Mouse (Mus musculus): ENCODE results near the gene Slc6a9. TPM values are rescaled to one million over a fixed set of nuclear protein-coding genes. Genes with fewer than 3 reads are reported as not detected.

The Slc6a9 gene
- polyA plus RNA-seq, 1 experiment, result 92.4 TPM

DNA sequence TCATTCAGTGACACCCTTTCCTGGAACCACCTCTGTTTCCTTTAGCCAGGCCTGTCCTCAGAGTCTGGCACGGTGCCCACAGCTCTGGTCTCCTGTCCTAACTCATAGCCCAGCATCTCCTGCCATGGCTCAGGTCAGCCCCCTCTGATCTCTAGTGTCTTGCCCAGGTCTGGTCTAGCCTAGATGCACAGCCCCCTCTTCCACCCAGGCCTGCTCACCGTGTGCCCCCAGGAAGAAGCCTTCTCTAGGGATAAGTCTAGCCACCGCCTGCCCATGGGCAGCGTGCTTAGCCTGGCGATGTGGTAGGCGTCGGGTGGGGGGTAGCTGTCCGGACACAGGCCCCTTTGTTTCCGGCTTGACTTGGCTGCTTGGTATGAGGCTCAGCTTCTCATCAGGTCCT is 20.8 kb downstream of the Slc6a9 start:
- no peak overlapping the region for H3K27ac ChIP-seq (ENCODE audit: control insufficient read depth, insufficient read depth, low read depth, low read length, poor library complexity)
- WGBS, result 92% methylated on average over 9 of the region's 9 CpGs
- TF ChIP-seq CTCF (IDR thresholded peaks at IDR 0.05; ENCODE audit: control insufficient read depth, insufficient read depth, low read length) (no peak), POLR2A (IDR thresholded peaks at IDR 0.05; ENCODE audit: borderline replicate concordance, control insufficient read depth, low read depth, low read length) (no peak)
- no peak overlapping the region for H3K4me3 ChIP-seq (replicated peaks; ENCODE audit: control insufficient read depth, low read depth, low read length)
- H3K4me1 ChIP-seq (ENCODE audit: control insufficient read depth, insufficient read depth, low read length), result no peaks in the 10 kb centered on the region

DNA sequence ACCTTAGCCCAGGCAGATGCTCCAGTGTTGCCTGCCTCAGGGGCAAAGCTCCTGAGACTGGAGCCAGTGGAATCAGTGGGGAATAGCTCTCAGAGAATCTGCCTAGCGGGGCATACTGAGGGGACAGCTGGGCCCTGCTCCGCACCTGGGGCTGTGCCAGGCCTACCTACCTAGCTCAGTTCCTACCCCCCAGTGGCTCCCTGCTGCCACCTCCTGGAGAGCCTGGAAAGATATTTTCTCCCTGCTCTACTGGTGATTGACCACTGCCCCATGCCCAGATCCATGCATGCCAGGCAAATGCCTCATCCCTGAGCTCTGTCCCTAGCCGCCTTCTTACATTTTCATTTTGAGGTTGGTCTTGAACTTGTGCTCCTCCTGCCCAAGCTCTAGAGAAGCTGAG is 24.5 kb downstream of the Slc6a9 start:
- no peak overlapping the region for H3K27ac ChIP-seq (ENCODE audit: control insufficient read depth, insufficient read depth, low read depth, low read length, poor library complexity)
- TF ChIP-seq POLR2A (IDR thresholded peaks at IDR 0.05; ENCODE audit: borderline replicate concordance, control insufficient read depth, low read depth, low read length) (no peak), CTCF (IDR thresholded peaks at IDR 0.05; ENCODE audit: control insufficient read depth, insufficient read depth, low read length) (peak; percentile 61)
- WGBS, result 75% methylated on average over 3 of the region's 3 CpGs
- H3K4me3 ChIP-seq (replicated peaks; ENCODE audit: control insufficient read depth, low read depth, low read length), result no peak overlapping the region
- no peaks in the 10 kb centered on the region; the same call in 1 of the 2 replicates for H3K4me1 ChIP-seq (ENCODE audit: control insufficient read depth, insufficient read depth, low read length)

GRCm38 (mm10) chr4:117860570-117860969 is 26.3 kb downstream of the Slc6a9 start:
- WGBS, result 87% methylated on average over 9 of the region's 9 CpGs
- no peak for TF ChIP-seq CTCF (IDR thresholded peaks at IDR 0.05; ENCODE audit: control insufficient read depth, insufficient read depth, low read length)
- no peak for TF ChIP-seq POLR2A (IDR thresholded peaks at IDR 0.05; ENCODE audit: borderline replicate concordance, control insufficient read depth, low read depth, low read length)
- H3K4me3 ChIP-seq (replicated peaks; ENCODE audit: control insufficient read depth, low read depth, low read length), result no peak overlapping the region
- H3K27ac ChIP-seq (ENCODE audit: control insufficient read depth, insufficient read depth, low read depth, low read length, poor library complexity), result no peak overlapping the region
- no peaks in the 10 kb centered on the region; the same call in 1 of the 2 replicates for H3K4me1 ChIP-seq (ENCODE audit: control insufficient read depth, insufficient read depth, low read length)

DNA sequence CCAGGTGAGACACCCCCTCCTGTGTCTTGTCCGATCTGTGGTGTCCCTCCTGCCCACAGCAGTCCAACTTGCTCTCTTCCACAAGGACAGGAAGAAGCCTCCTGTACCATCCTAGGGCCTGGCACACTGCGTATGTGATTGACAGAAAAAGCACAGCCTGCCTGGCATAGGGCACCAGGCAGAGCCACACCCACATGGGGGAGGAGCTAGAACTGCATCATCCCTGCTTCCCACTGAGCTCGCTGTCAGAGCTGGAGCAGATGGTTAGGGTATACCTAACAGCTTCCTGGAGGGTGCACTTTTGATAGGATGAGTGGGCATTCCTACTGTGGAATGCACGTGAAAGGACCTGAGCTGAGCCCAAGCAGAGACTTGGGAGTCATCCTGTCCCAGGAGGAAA is 28.5 kb downstream of the Slc6a9 start:
- Histone ChIP-seq H3K27ac (ENCODE audit: control insufficient read depth, insufficient read depth, low read depth, low read length, poor library complexity) (no peak overlapping the region), H3K4me1 (ENCODE audit: control insufficient read depth, insufficient read depth, low read length) (no peaks in the 10 kb centered on the region; the same call in 1 of the 2 replicates), H3K4me3 (replicated peaks; ENCODE audit: control insufficient read depth, low read depth, low read length) (no peak overlapping the region)
- TF ChIP-seq POLR2A (IDR thresholded peaks at IDR 0.05; ENCODE audit: borderline replicate concordance, control insufficient read depth, low read depth, low read length) (no peak), CTCF (IDR thresholded peaks at IDR 0.05; ENCODE audit: control insufficient read depth, insufficient read depth, low read length) (no peak)
- 71% methylated on average over 4 of the region's 4 CpGs for WGBS

DNA sequence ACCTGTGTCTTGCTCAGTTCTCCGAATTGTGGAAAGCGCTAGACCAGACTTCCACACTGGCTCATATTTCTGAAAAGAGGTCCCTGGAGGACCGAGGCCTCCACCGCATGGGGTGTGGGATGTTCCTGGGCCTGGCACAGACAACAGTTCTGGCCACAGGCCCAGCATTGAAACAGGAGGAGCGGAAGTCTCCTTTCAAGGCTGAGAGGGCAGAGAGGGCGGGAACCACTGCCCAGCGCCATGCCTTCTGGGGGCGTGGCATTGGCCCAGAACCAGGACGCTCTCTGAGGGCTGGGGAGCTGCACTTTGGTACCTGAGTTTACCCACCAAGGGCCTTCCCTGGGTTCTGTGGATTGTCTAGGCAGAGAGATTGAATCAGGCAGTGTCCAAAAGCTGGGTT is 31.8 kb downstream of the Slc6a9 start:
- no peak overlapping the region for H3K4me3 ChIP-seq (replicated peaks; ENCODE audit: control insufficient read depth, low read depth, low read length)
- H3K4me1 ChIP-seq (ENCODE audit: control insufficient read depth, insufficient read depth, low read length), result no peaks in the 10 kb centered on the region; the same call in 1 of the 2 replicates
- H3K27ac ChIP-seq (ENCODE audit: control insufficient read depth, insufficient read depth, low read depth, low read length, poor library complexity), result no peak overlapping the region
- WGBS, result 40% methylated on average over 9 of the region's 9 CpGs
- TF ChIP-seq POLR2A (IDR thresholded peaks at IDR 0.05; ENCODE audit: borderline replicate concordance, control insufficient read depth, low read depth, low read length) (no peak), CTCF (IDR thresholded peaks at IDR 0.05; ENCODE audit: control insufficient read depth, insufficient read depth, low read length) (no peak)

GRCm38 (mm10) chr4:117867000-117867399 is 32.7 kb downstream of the Slc6a9 start:
- H3K4me3 ChIP-seq (replicated peaks; ENCODE audit: control insufficient read depth, low read depth, low read length), result no peak overlapping the region
- no peak overlapping the region for H3K27ac ChIP-seq (ENCODE audit: control insufficient read depth, insufficient read depth, low read depth, low read length, poor library complexity)
- no peak for TF ChIP-seq CTCF (IDR thresholded peaks at IDR 0.05; ENCODE audit: control insufficient read depth, insufficient read depth, low read length)
- no peak for TF ChIP-seq POLR2A (IDR thresholded peaks at IDR 0.05; ENCODE audit: borderline replicate concordance, control insufficient read depth, low read depth, low read length)
- H3K4me1 ChIP-seq (ENCODE audit: control insufficient read depth, insufficient read depth, low read length), result no peaks in the 10 kb centered on the region; the same call in 1 of the 2 replicates
- 21% methylated on average over 6 of the region's 6 CpGs for WGBS

DNA sequence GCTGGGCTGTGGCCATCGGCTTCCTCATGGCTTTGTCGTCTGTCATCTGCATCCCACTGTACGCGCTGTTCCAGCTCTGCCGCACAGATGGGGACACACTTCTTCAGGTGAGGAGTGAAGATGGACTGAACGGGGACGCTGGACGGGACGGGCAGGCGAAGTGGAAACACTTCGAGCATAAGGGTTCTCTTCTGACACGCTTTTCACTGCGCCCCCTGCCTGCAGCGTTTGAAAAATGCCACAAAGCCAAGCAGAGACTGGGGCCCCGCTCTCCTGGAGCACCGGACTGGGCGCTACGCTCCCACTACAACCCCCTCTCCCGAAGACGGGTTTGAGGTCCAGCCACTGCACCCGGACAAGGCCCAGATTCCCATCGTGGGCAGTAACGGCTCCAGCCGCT is 33.5 kb downstream of the Slc6a9 start:
- 16% methylated on average over 24 of the region's 24 CpGs for WGBS
- TF ChIP-seq POLR2A (IDR thresholded peaks at IDR 0.05; ENCODE audit: borderline replicate concordance, control insufficient read depth, low read depth, low read length), result no peak
- TF ChIP-seq CTCF (IDR thresholded peaks at IDR 0.05; ENCODE audit: control insufficient read depth, insufficient read depth, low read length), result peak; percentile 66
- H3K27ac ChIP-seq (ENCODE audit: control insufficient read depth, insufficient read depth, low read depth, low read length, poor library complexity), result no peak overlapping the region
- no peaks in the 10 kb centered on the region; the same call in 1 of the 2 replicates for H3K4me1 ChIP-seq (ENCODE audit: control insufficient read depth, insufficient read depth, low read length)
- H3K4me3 ChIP-seq (replicated peaks; ENCODE audit: control insufficient read depth, low read depth, low read length), result no peak overlapping the region

DNA sequence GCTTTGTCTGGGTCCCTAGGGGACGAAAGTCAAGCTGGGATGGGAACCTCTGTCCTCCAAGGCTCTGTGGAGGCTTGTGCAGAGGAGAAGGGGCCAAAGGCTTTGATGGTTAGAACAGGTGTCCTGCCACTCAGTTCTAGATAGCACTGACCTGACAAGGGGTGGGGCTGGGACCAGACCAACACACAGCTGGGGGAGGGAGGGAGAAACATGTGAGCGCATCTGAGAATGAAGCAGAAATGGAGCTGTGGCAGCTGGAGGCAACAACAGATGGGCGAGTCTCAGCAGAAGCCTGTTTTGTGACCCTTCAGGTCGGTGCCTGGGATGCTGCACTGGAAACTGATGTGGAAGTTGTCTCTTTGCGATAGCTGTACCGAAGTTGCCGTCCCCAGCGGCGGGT is 35.0 kb downstream of the Slc6a9 start:
- Histone ChIP-seq H3K4me1 (ENCODE audit: control insufficient read depth, insufficient read depth, low read length) (no peaks in the 10 kb centered on the region; the same call in 1 of the 2 replicates), H3K27ac (ENCODE audit: control insufficient read depth, insufficient read depth, low read depth, low read length, poor library complexity) (no peak overlapping the region), H3K4me3 (replicated peaks; ENCODE audit: control insufficient read depth, low read depth, low read length) (no peak overlapping the region)
- 83% methylated on average over 9 of the region's 9 CpGs for WGBS
- no peak for TF ChIP-seq CTCF (IDR thresholded peaks at IDR 0.05; ENCODE audit: control insufficient read depth, insufficient read depth, low read length)
- TF ChIP-seq POLR2A (IDR thresholded peaks at IDR 0.05; ENCODE audit: borderline replicate concordance, control insufficient read depth, low read depth, low read length), result no peak

- TF ChIP-seq CTCF (IDR thresholded peaks at IDR 0.05; ENCODE audit: control insufficient read depth, insufficient read depth, low read length), result no peak
- TF ChIP-seq POLR2A (IDR thresholded peaks at IDR 0.05; ENCODE audit: borderline replicate concordance, control insufficient read depth, low read depth, low read length), result no peak
- 60% methylated on average over 1 of the region's 1 CpGs for whole genome bisulfite sequencing
- no peaks in the 10 kb centered on the region; the same call in 1 of the 2 replicates for H3K4me1 ChIP-seq (ENCODE audit: control insufficient read depth, insufficient read depth, low read length)
- no peak overlapping the region for H3K27ac ChIP-seq (ENCODE audit: control insufficient read depth, insufficient read depth, low read depth, low read length, poor library complexity)
- no peak overlapping the region for H3K4me3 ChIP-seq (replicated peaks; ENCODE audit: control insufficient read depth, low read depth, low read length)
Observed at GRCm38 (mm10) chr4:117870437-117870836, 36.1 kb downstream of the Slc6a9 start.
